ENCODE assay signal across 8 mouse cellular contexts in genomic region chr12:73044221-73045045, GRCm38 (mm10). TPM values are rescaled to one million over a fixed set of nuclear protein-coding genes. Genes with fewer than 3 reads are reported as not detected.
DNase-seq lines count a peak whose midpoint lies in the region; ATAC-seq lines count a peak whose summit lies in the region.

No protein-coding gene starts in this region.

- no peak overlapping the region for H3K27ac ChIP-seq in heart, embryonic 13.5 days (replicated peaks)
- H3K27ac ChIP-seq in neural tube, embryonic 13.5 days (replicated peaks), result peak overlapping the region; percentile 62; the same call in 1 of the 2 replicates

- H3K9ac ChIP-seq in heart, embryonic 13.5 days, result peak overlapping the region; percentile 74
- H3K9ac ChIP-seq in neural tube, embryonic 13.5 days, result peak overlapping the region; percentile 69

- ATAC-seq in heart, embryonic 13.5 days (ENCODE audit: extremely low read depth, insufficient number of reproducible peaks, low FRiP score, low TSS enrichment), result peak; percentile 44
- ATAC-seq in neural tube, embryonic 13.5 days (ENCODE audit: low read depth), result peak; percentile 23; the same call in 1 of the 2 replicates

- H3K9me3 ChIP-seq in heart, embryonic 13.5 days, result no peaks in the 10 kb centered on the region
- H3K9me3 ChIP-seq in neural tube, embryonic 13.5 days, result no peaks in the 10 kb centered on the region

- H3K4me2 ChIP-seq in heart, embryonic 13.5 days, result peak overlapping the region; percentile 87
- peak overlapping the region; percentile 53 for H3K4me2 ChIP-seq in neural tube, embryonic 13.5 days

- H3K27me3 ChIP-seq in heart, embryonic 13.5 days (replicated peaks), result peaks cover 98% of the 10 kb centered on the region
- peaks cover 97% of the 10 kb centered on the region for H3K27me3 ChIP-seq in neural tube, embryonic 13.5 days

- peaks cover 29% of the 10 kb centered on the region for H3K4me1 ChIP-seq in heart, embryonic 13.5 days
- H3K4me1 ChIP-seq in neural tube, embryonic 13.5 days (replicated peaks), result peaks cover 29% of the 10 kb centered on the region

- WGBS in heart, embryonic 13.5 days, result 1% methylated on average over 53 of the region's 53 CpGs
- under 1% methylated on average over 51 of the region's 53 CpGs for WGBS in neural tube, embryonic 13.5 days

- H3K4me3 ChIP-seq in heart, embryonic 13.5 days, result peak overlapping the region; percentile 63
- peak overlapping the region; percentile 44 for H3K4me3 ChIP-seq in neural tube, embryonic 13.5 days

- DNase-seq in right cerebral cortex, postnatal 4 days, result peak; percentile 14
- DNase-seq in right cerebral cortex, postnatal 25 days, result no peak
- DNase-seq in embryo, embryonic 10.5 days (ENCODE audit: low spot score), result peak; percentile 76
- peak; percentile 44 for DNase-seq in kidney, postnatal 14 days
- DNase-seq in T-cell, adult 2 months (ENCODE audit: low spot score), result no peak
- DNase-seq in cerebellum, adult 11-12 months, result no peak

- H3K36me3 ChIP-seq in heart, embryonic 13.5 days, result no peaks in the 10 kb centered on the region
- H3K36me3 ChIP-seq in neural tube, embryonic 13.5 days, result no peaks in the 10 kb centered on the region

RNA-seq across cellular contexts. Expression of gene Six1, which starts 9.3 kb away (rescaled TPM):
- 0.34 and 0.79 TPM in 2 replicates for polyA plus RNA-seq in heart, embryonic 13.5 days (2015; fragmentation: Nextera tagmentation; extraction: Ambion mirVana)
- polyA plus RNA-seq in neural tube, embryonic 13.5 days (2015; fragmentation: Nextera tagmentation; extraction: Ambion mirVana), result 8.8 and 13.9 TPM in 2 replicates

Comparison
In these comparisons a context has a peak if more than half of its experiments do, and no peak if none do; other contexts are left out.
1. DNase-seq: peak in right cerebral cortex, postnatal 4 days (single experiment), embryo, embryonic 10.5 days (single experiment) and kidney, postnatal 14 days (single experiment); none in right cerebral cortex, postnatal 25 days (single experiment), T-cell, adult 2 months (single experiment) and cerebellum, adult 11-12 months (single experiment).